Mouse (Mus musculus): ENCODE data around the gene Cfh. TPM values are rescaled to one million over a fixed set of nuclear protein-coding genes. Genes with fewer than 3 reads are reported as not detected.
"Not testable (repeated sequence)": the region's sequence is repeated elsewhere in the genome, so short reads cannot be mapped to it uniquely, and the experiment has no call there.

Gene Cfh
- total RNA-seq (2021): 10 to 100 TPM; 13.6 to 20.2 TPM

DNA sequence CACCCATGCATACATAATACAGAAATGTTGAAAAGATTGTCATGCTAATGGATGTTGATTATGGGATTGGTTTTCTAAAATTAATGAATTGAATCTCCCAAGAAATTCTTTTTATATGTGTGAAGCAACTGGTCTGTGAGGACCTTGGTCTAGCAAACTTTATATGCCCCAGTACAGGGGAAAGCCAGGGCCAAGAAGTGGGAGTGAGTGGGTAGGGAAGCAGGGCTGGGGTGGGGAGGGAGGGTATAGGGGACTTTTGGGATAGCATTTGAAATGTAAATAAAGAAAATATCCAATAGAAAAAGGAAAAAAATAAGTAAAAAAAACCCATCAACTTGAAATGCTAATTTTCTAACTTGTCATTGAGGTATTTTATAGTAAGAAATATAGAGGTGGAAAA, at the start of gene Cfh:
Gene Cfh, minus strand, starts transcription at position 101 of the 400 bp plus-strand sequence.
- intact Hi-C loops (cut with DNase I); DNase-seq (ENCODE audit: low spot score in 2 of 2): not testable (repeated sequence)

- no peak for DNase-seq (ENCODE audit: low spot score in 2 of 2)
- intact Hi-C loops (cut with DNase I): no loop called here
Measured at GRCm38 (mm10) chr1:140226673-140227072, 43.1 kb upstream of the Cfh start.

- intact Hi-C loops (cut with DNase I): no loop called here
- no peak for DNase-seq (ENCODE audit: low spot score in 2 of 2)
Measured at GRCm38 (mm10) chr1:140225221-140225620, 41.7 kb upstream of the Cfh start.

DNA sequence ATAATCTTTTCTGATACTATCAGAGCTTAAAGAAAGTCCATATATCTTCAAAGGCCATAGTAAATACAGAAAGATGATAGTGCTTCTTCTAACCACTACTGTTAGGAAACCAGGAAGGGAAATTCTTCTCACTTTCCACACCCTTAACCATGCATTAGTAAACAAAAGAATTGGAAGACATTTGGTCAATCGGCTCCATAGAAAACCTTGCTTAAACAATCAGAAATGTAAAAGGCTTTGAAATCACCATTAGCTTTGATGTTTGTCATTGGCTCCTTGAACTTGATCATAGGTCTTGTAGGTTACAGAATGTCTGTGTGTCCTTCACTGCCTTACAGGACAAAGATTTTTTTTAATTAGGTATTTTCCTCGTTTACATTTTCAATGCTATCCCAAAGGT, 21.8 kb upstream of the Cfh start:
- intact Hi-C loops (cut with DNase I): no loop called here
- DNase-seq (ENCODE audit: low spot score in 2 of 2): no peak

DNA sequence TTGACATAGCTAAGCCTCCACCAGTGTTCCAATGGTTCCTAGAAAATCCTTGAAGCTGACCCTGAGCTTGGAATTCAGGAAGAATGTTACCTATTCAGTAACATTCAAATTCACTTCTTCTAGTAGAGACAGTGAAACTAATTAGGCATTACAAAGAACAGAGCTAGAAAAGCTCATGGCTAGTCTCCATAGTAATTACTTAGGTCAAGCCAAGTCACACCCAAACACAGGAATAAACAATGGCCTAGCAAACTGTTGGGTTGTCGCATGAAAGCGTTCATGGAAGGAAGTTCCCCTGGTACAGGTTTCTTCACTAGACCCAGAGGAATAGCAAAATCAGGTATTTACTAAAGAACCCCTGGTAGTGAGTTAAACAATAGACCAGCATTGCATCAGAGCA, 4.9 kb upstream of the Cfh start:
- DNase-seq (ENCODE audit: low spot score in 2 of 2); intact Hi-C loops (cut with DNase I): not testable (repeated sequence)

DNA sequence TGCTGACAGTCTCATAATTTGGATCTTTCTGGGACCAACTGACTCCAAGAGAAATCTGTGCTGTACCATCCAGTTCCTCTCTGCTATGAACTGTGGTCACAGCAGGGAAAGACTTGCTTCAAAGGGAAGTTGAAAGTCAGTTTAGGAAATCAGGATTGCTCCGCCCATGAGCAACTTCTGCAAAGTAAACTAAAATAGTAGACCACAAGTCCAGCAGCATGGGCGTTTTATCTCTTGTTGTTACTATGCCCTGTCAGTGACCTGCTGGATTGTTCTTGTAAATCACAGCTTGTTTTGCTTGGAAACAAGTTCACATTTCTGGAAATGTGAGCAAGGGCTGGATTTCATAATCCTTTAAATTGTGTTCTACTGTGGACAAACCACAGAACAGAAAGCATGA, 356 bp downstream of the Cfh start:
- no peak for DNase-seq (ENCODE audit: low spot score in 2 of 2)

GRCm38 (mm10) chr1:140180125-140180524, 3.4 kb downstream of the Cfh start:
- intact Hi-C loops (cut with DNase I): no loop called here
- no peak for DNase-seq (ENCODE audit: low spot score in 2 of 2)

More for the DNA sequence above, 356 bp downstream of the Cfh start:
- intact Hi-C loops (cut with DNase I): no loop called here

GRCm38 (mm10) chr1:140175442-140175841, 8.1 kb downstream of the Cfh start:
- intact Hi-C loops (cut with DNase I): no loop called here
- DNase-seq (ENCODE audit: low spot score in 2 of 2): no peak

DNA sequence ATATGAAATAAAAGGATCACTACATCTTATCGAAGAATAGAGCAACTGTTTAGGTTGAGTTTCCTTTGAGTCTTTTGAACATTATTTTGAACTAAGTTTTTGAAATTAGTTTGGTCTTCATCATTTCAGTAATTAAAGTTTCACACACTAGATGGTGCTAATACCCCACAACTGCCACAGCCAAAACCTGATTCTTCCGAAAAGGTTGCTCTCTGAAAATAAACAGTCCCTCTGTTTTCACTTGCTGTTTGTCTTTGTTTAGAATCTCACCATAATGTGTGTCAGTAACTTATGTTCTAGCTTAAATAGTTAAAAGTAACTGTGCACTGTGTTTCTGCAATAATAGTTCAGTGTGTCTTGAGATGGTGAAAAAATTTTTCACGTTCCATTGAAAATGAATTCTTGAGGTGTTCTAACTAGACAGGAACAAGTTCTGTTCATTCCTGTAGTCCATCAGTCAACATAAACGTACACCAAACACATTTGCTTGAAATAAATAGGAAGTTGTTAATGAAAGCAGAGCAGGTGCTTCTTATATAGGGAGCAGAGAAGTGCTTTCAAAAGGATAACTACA, 11.9 kb downstream of the Cfh start:
- intact Hi-C loops (cut with DNase I): loop anchor here (1.0 to 2.0 kb wide), 2 partner anchors 360 to 489 kb away; no protein-coding TSS in a partner anchor
- no peak for DNase-seq (ENCODE audit: low spot score in 2 of 2)

GRCm38 (mm10) chr1:140158970-140159369, 24.6 kb downstream of the Cfh start:
- intact Hi-C loops (cut with DNase I): no loop called here
- DNase-seq (ENCODE audit: low spot score in 2 of 2): no peak

DNA sequence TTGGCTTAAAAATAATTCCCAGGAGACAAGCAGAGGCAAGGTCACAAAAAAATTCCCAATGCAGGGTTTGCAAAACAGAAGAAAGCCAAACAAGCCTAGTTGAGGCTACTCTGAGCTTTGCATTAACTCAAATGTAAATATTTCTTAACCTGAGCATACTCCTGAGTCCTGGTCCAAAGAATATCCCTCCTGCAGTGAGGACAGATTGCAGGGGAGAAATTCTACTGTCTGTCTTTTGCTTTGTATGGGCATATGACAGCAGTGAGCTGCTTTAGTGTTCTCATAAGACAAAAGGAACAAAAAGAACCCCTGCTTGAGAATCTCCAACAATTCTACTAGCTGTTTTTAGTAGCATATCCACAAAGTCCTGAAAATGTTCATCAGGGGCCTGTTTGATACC, 114.1 kb downstream of the Cfh start:
- intact Hi-C loops (cut with DNase I): loop anchor here (10.0 kb wide), 1 partner anchor 195 kb away; no protein-coding TSS in a partner anchor
- DNase-seq (ENCODE audit: low spot score in 2 of 2): no peak

Other genes with a start within 250 kb of the Cfh start
- gene Kcnt2, start 62.4 kb upstream of the Cfh start, total RNA-seq (2021): 10 to 100 TPM; 47.6 to 53.1 TPM

All from left cerebral cortex, postnatal 36 days (tissue).